Mouse (Mus musculus) midbrain, embryonic 10.5 days (tissue): ENCODE results near the gene Slc1a5. TPM values are rescaled to one million over a fixed set of nuclear protein-coding genes. Genes with fewer than 3 reads are reported as not detected.

Experiments
- DNase-seq: peaks from one replicate; pipeline ENCODE4 v3.0.0-alpha.2; 2017; ENCODE audit warnings: low spot score
- H3K27ac ChIP-seq: fragments of 300-500 bp; sonication (generic); replicated peaks from 2 replicates; pipeline ENCODE4 v1.5.1; 2016; ENCODE audit warnings: mild to moderate bottlenecking
- H3K27me3 ChIP-seq: fragments of 300-500 bp; sonication (generic); 2 replicates; pipeline ENCODE4 v1.6.1; 2016; ENCODE audit warnings: low read depth, mild to moderate bottlenecking; ENCODE audit not compliant: poor library complexity, severe bottlenecking
- H3K36me3 ChIP-seq: fragments of 300-500 bp; sonication (generic); 2 replicates; pipeline ENCODE4 v1.6.1; 2016; ENCODE audit warnings: mild to moderate bottlenecking, moderate library complexity
- H3K4me1 ChIP-seq: fragments of 300-500 bp; sonication (generic); 2 replicates; pipeline ENCODE4 v1.6.1; 2016
- H3K4me3 ChIP-seq: fragments of 300-500 bp; sonication (generic); 2 replicates; pipeline ENCODE4 v1.5.1; 2016; ENCODE audit warnings: mild to moderate bottlenecking, moderate library complexity
- H3K9me3 ChIP-seq: fragments of 300-500 bp; sonication (generic); replicated peaks from 2 replicates; pipeline ENCODE4 v1.6.1; 2016; ENCODE audit warnings: mild to moderate bottlenecking
- WGBS: fragments of 180-500 bp; shearing (Covaris S2); methylation state at CpG from one replicate; pipeline ENCODE4 v1.1.7; 2016; 5-methylcytosine and 5-hydroxymethylcytosine counted together
- polyA plus RNA-seq: library from polyadenylated mRNA; unstranded; fragments of >200 nt; fragmentation: Nextera tagmentation; extraction: Ambion mirVana; gene quantifications from 2 replicates; pipeline ENCODE4 v1.2.1, GENCODE M21; 2016

Gene Slc1a5
- 40.1 and 40.4 TPM in 2 replicates for polyA plus RNA-seq

GRCm38 (mm10) chr7:16780825-16781554, at the start of gene Slc1a5:
Slc1a5 (plus strand) TSS chr7:16781340.
- Histone ChIP-seq H3K36me3 (peaks cover 12% of the 10 kb centered on the region), H3K4me1 (peaks cover 47% of the 10 kb centered on the region), H3K27me3 (no peaks in the 10 kb centered on the region), H3K9me3 (no peaks in the 10 kb centered on the region), H3K27ac (peak within 1 kb of the TSS; percentile 85), H3K4me3 (peak within 1 kb of the TSS; percentile 75)
- 3% methylated on average over 34 of the region's 34 CpGs for WGBS
- peak; percentile 97 for DNase-seq

- H3K9me3 ChIP-seq = no peaks in the 10 kb centered on the region
- no peaks in the 10 kb centered on the region for H3K36me3 ChIP-seq
- WGBS = 82% methylated on average over 7 of the region's 7 CpGs
- H3K4me1 ChIP-seq = peaks cover 14% of the 10 kb centered on the region
- no peak overlapping the region for H3K4me3 ChIP-seq
- DNase-seq = no peak
- no peak overlapping the region for H3K27ac ChIP-seq
- H3K27me3 ChIP-seq = no peaks in the 10 kb centered on the region
These were observed 49.2 kb upstream of the Slc1a5 start for GRCm38 (mm10) chr7:16731893-16732422.

GRCm38 (mm10) chr7:16737606-16738072, 43.5 kb upstream of the Slc1a5 start:
- peak overlapping the region; percentile 72 for H3K4me3 ChIP-seq
- H3K36me3 ChIP-seq = 0 out of 2 replicates have a peak, but pooled peaks cover 3% of the 10 kb centered on the region
- no peak for DNase-seq
- no peaks in the 10 kb centered on the region for H3K9me3 ChIP-seq
- WGBS = 45% methylated on average over 10 of the region's 10 CpGs
- H3K27ac ChIP-seq = peak overlapping the region; percentile 55; the same call in 1 of the 2 replicates
- H3K27me3 ChIP-seq = no peaks in the 10 kb centered on the region
- peaks cover 18% of the 10 kb centered on the region for H3K4me1 ChIP-seq

GRCm38 (mm10) chr7:16738073-16738696, 43.0 kb upstream of the Slc1a5 start, which contains the start of gene Ap2s1:
Ap2s1 (plus strand) TSS chr7:16738410.
- Histone ChIP-seq H3K27me3 (no peaks in the 10 kb centered on the region), H3K27ac (peak within 1 kb of the TSS; percentile 82), H3K9me3 (no peaks in the 10 kb centered on the region), H3K4me3 (peak within 1 kb of the TSS; percentile 72), H3K36me3 (peaks cover 8% of the 10 kb centered on the region), H3K4me1 (peaks cover 18% of the 10 kb centered on the region)
- under 1% methylated on average over 34 of the region's 34 CpGs for WGBS
- peak; percentile 97 for DNase-seq

GRCm38 (mm10) chr7:16739056-16739604, 42.0 kb upstream of the Slc1a5 start:
- no peaks in the 10 kb centered on the region for H3K9me3 ChIP-seq
- WGBS = 65% methylated on average over 10 of the region's 10 CpGs
- no peak for DNase-seq
- peak overlapping the region; percentile 72 for H3K4me3 ChIP-seq
- H3K27me3 ChIP-seq = no peaks in the 10 kb centered on the region
- H3K4me1 ChIP-seq = peaks cover 18% of the 10 kb centered on the region
- H3K27ac ChIP-seq = peak overlapping the region; percentile 82
- H3K36me3 ChIP-seq = peaks cover 17% of the 10 kb centered on the region

- Histone ChIP-seq H3K4me3 (no peak overlapping the region), H3K36me3 (peaks cover 66% of the 10 kb centered on the region), H3K27me3 (no peaks in the 10 kb centered on the region), H3K9me3 (no peaks in the 10 kb centered on the region), H3K4me1 (no peaks in the 10 kb centered on the region), H3K27ac (no peak overlapping the region)
- DNase-seq = no peak
- WGBS = 95% methylated on average over 4 of the region's 4 CpGs
These were observed 35.8 kb upstream of the Slc1a5 start for GRCm38 (mm10) chr7:16745373-16745772.

GRCm38 (mm10) chr7:16746093-16746492, 35.0 kb upstream of the Slc1a5 start:
- WGBS = 54% methylated on average over 3 of the region's 3 CpGs
- H3K4me3 ChIP-seq = no peak overlapping the region
- H3K27ac ChIP-seq = no peak overlapping the region
- no peaks in the 10 kb centered on the region for H3K4me1 ChIP-seq
- DNase-seq = peak; percentile 45
- H3K27me3 ChIP-seq = no peaks in the 10 kb centered on the region
- no peaks in the 10 kb centered on the region for H3K9me3 ChIP-seq
- H3K36me3 ChIP-seq = peaks cover 63% of the 10 kb centered on the region

GRCm38 (mm10) chr7:16747656-16748055, 33.5 kb upstream of the Slc1a5 start:
- DNase-seq = no peak
- Histone ChIP-seq H3K4me1 (no peaks in the 10 kb centered on the region), H3K27me3 (no peaks in the 10 kb centered on the region), H3K4me3 (no peak overlapping the region), H3K27ac (no peak overlapping the region), H3K36me3 (peaks cover 63% of the 10 kb centered on the region), H3K9me3 (no peaks in the 10 kb centered on the region)
- 94% methylated on average over 6 of the region's 6 CpGs for WGBS

- Histone ChIP-seq H3K9me3 (no peaks in the 10 kb centered on the region), H3K36me3 (peaks cover 30% of the 10 kb centered on the region)
These were observed 29.1 kb upstream of the Slc1a5 start for GRCm38 (mm10) chr7:16752016-16752415.

GRCm38 (mm10) chr7:16755362-16756017, 25.6 kb upstream of the Slc1a5 start:
- Histone ChIP-seq H3K4me3 (no peak overlapping the region), H3K9me3 (no peaks in the 10 kb centered on the region), H3K27ac (no peak overlapping the region), H3K36me3 (no peaks in the 10 kb centered on the region), H3K27me3 (no peaks in the 10 kb centered on the region), H3K4me1 (peaks cover 4% of the 10 kb centered on the region)
- DNase-seq = no peak
- 73% methylated on average over 17 of the region's 17 CpGs for WGBS

More at GRCm38 (mm10) chr7:16752016-16752415, 29.1 kb upstream of the Slc1a5 start:
- no peak overlapping the region for H3K27ac ChIP-seq
- no peak overlapping the region for H3K4me3 ChIP-seq
- DNase-seq = no peak
- H3K4me1 ChIP-seq = no peaks in the 10 kb centered on the region
- H3K27me3 ChIP-seq = no peaks in the 10 kb centered on the region
- 89% methylated on average over 12 of the region's 12 CpGs for WGBS

GRCm38 (mm10) chr7:16758872-16759574, 22.1 kb upstream of the Slc1a5 start:
- H3K36me3 ChIP-seq = no peaks in the 10 kb centered on the region
- H3K9me3 ChIP-seq = no peaks in the 10 kb centered on the region
- WGBS = 84% methylated on average over 10 of the region's 11 CpGs
- no peak overlapping the region for H3K27ac ChIP-seq
- H3K4me1 ChIP-seq = peaks cover 12% of the 10 kb centered on the region
- H3K4me3 ChIP-seq = no peak overlapping the region
- H3K27me3 ChIP-seq = no peaks in the 10 kb centered on the region
- DNase-seq = no peak

- no peak overlapping the region for H3K27ac ChIP-seq
- H3K27me3 ChIP-seq = no peaks in the 10 kb centered on the region
- 25% methylated on average over 8 of the region's 8 CpGs for WGBS
- H3K9me3 ChIP-seq = no peaks in the 10 kb centered on the region
- H3K4me3 ChIP-seq = no peak overlapping the region
- no peaks in the 10 kb centered on the region for H3K36me3 ChIP-seq
- peaks cover 12% of the 10 kb centered on the region for H3K4me1 ChIP-seq
- DNase-seq = no peak
These were observed 20.8 kb upstream of the Slc1a5 start for GRCm38 (mm10) chr7:16760292-16760691.
